Mouse (Mus musculus) MEL (cell line): Measurements from ENCODE around the gene Fam19a2.

Source experiments
- CHD2 ChIP-seq: IDR thresholded peaks from 2 replicates; pipeline ENCODE4 v1.6.1; 2011; ENCODE audit warnings: low read length, improper control_type of control experiment
- CTCF ChIP-seq, 3 experiments: IDR thresholded peaks in 2 of 3; conservative IDR thresholded peaks in 1 of 3; 2 replicates each; pipeline ENCODE4 v1.5.1; 2011 to 2012; ENCODE audit warnings: low read length in 3 of 3, low read depth in 2 of 3, mild to moderate bottlenecking in 2 of 3, improper control_type of control experiment in 1 of 3, inconsistent platforms in 1 of 3, mixed read lengths in 1 of 3, moderate library complexity in 1 of 3; ENCODE audit not compliant: control insufficient read depth in 1 of 3, insufficient read depth in 1 of 3, poor library complexity in 1 of 3, severe bottlenecking in 1 of 3
- JUND ChIP-seq: IDR thresholded peaks from 2 replicates; pipeline ENCODE4 v1.6.1; 2011; ENCODE audit warnings: low read depth, mild to moderate bottlenecking, improper control_type of control experiment, low read length
- MAFK ChIP-seq: IDR thresholded peaks from 2 replicates; pipeline ENCODE4 v1.6.1; 2011; ENCODE audit warnings: low read depth, mild to moderate bottlenecking, low read length, improper control_type of control experiment, borderline replicate concordance
- MYC ChIP-seq: IDR thresholded peaks from 2 replicates; pipeline ENCODE4 v1.6.1; 2011; ENCODE audit warnings: low read depth, mild to moderate bottlenecking, low read length, improper control_type of control experiment, moderate library complexity
- POLR2A ChIP-seq, 2 experiments: IDR thresholded peaks; 2 replicates each; pipeline ENCODE4 v1.6.1; 2011 to 2012; ENCODE audit warnings: low read length in 2 of 2, mild to moderate bottlenecking in 2 of 2, control low read depth in 1 of 2, improper control_type of control experiment in 1 of 2, low read depth in 1 of 2, moderate library complexity in 1 of 2; ENCODE audit not compliant: control insufficient read depth in 1 of 2, insufficient read depth in 1 of 2, poor library complexity in 1 of 2
- ZKSCAN1 ChIP-seq: IDR thresholded peaks from 2 replicates; pipeline ENCODE4 v1.6.1; 2012; ENCODE audit warnings: low read depth, mild to moderate bottlenecking, inconsistent platforms, low read length, improper control_type of control experiment, moderate library complexity
- ZMIZ1 ChIP-seq: IDR thresholded peaks from 2 replicates; pipeline ENCODE4 v1.6.1; 2012; ENCODE audit warnings: low read depth, mild to moderate bottlenecking, inconsistent platforms, low read length, improper control_type of control experiment, moderate library complexity

DNA sequence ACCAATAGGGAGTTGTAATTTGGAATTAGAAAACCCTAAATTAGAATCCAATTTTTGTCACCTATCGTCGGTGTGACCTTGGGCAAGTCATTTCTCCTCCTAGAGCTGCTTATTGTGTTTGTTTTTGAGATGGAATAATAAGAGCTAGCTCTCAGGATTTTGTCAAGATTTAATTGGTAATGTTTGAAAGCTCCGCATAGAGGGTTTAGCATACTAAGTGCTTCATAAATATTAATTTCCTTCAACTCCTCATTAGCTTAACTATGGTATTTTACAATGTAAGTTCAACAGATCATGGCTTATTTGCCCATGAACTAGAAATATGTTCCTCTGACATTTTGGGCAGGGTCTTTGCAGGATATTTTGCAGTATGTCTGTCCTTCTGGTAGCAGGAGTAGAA, 62.5 kb downstream of the Fam19a2 start:
- TF ChIP-seq POLR2A (IDR thresholded peaks at IDR 0.05; ENCODE audit: control insufficient read depth in 1 of 2, insufficient read depth in 1 of 2, low read depth in 1 of 2, low read length in 2 of 2, poor library complexity in 1 of 2) (no peak), CTCF (IDR thresholded peaks at IDR 0.05 in 2 of 3, conservative IDR thresholded peaks at IDR 0.05 in 1 of 3; ENCODE audit: control insufficient read depth in 1 of 3, insufficient read depth in 1 of 3, low read depth in 2 of 3, low read length in 3 of 3, poor library complexity in 1 of 3, severe bottlenecking in 1 of 3) (no peak), MYC (no peak), MAFK (no peak), ZKSCAN1 (no peak), JUND (no peak), ZMIZ1 (no peak), CHD2 (no peak)
